Mouse (Mus musculus) liver, postnatal 0 days (tissue): ENCODE data around the gene Map2k5.

Experiments used
- CTCF ChIP-seq: sonication (generic); IDR thresholded peaks from 2 replicates; pipeline ENCODE4 v1.5.1; 2016; ENCODE audit warnings: antibody characterized with exemption, low read depth
- EP300 ChIP-seq: IDR thresholded peaks from 2 replicates; pipeline ENCODE4 v1.6.1; 2016; ENCODE audit warnings: antibody characterized with exemption, low read depth, mild to moderate bottlenecking

- TF ChIP-seq CTCF (no peak), EP300 (0 out of 2 replicates have a peak, but pooled peaks have one; percentile 20)
These were observed 4.4 kb downstream of the Map2k5 start for GRCm38 (mm10) chr9:63373315-63373714.
